Mouse (Mus musculus): Measurements from ENCODE around the gene Gm45021.

- TF ChIP-seq CTCF (IDR thresholded peaks at IDR 0.05; ENCODE audit: low read depth, low read length) (no peak), GATA1 (IDR thresholded peaks at IDR 0.05; ENCODE audit: borderline replicate concordance, low read length) (no peak), GATA2 (IDR thresholded peaks at IDR 0.05; ENCODE audit: borderline replicate concordance, low read depth, low read length) (no peak), POLR2AphosphoS5 (IDR thresholded peaks at IDR 0.05; ENCODE audit: insufficient replicate concordance, low read depth, low read length) (no peak)
Observed at GRCm38 (mm10) chr6:48545251-48545650, 44.2 kb upstream of the Gm45021 start.

Data from G1E (cell line).